Mouse (Mus musculus) gastrocnemius, postnatal 14 days (tissue): ENCODE data around the gene Gkap1. TPM values are rescaled to one million over a fixed set of nuclear protein-coding genes. Genes with fewer than 3 reads are reported as not detected.

Experiments used
- DNase-seq: peaks from one replicate; pipeline ENCODE4 v3.0.0; 2021; ENCODE audit warnings: mixed read lengths
- intact Hi-C: fragments of 180-260 bp; cut with DNase I; formaldehyde crosslinking; loops from one replicate; pipeline ENCODE4 v1.15.1; 2025; ENCODE audit warnings: low total_unique reads
- total RNA-seq, 2 experiments: library from RNA; stranded (reverse); gene quantifications; 2 replicates each; pipeline ENCODE4 v1.2.3; 2021

The Gkap1 gene
- total RNA-seq, 2 experiments from 2014 or later: 15.8 to 17.4 TPM

DNA sequence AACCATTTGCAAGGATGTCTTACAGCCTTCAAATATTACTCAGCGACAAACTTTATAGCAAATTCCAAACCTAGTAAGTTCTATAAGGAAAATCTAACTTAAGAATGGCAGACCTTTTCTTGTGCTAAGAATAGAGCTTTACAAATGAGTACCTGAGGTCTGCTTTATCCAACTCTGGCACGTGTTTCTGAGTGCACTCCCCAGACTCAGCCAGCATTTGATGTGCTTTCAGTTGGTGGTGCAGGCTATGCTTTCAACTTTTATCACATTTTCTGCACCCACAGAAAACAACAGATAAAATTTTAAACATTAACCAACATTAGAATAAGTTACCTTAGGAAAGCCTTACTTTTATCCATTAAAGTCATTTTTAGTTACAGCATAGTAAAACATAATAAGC, 63.0 kb downstream of the Gkap1 start:
- DNase-seq: no peak
- intact Hi-C loops: no loop called here

DNA sequence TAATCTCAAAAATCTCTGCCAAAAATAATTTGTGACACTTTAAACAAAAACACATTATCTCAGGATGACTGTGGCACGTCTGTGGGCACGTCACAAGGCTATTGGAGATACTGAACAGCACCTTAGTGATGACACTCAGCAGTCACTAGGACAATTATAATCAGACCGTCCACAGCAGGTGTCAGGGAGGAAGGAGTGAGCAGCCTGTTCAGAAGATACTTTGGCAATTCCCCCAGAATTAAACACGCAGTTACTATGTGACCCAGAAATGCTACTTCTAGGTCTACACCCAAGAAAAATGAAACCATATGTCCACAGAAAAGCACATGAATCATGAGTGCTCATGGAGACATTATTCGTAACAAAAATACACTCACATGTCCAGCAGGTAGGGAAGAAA, 65.1 kb downstream of the Gkap1 start:
- intact Hi-C loops: no loop called here
- DNase-seq: no peak

DNA sequence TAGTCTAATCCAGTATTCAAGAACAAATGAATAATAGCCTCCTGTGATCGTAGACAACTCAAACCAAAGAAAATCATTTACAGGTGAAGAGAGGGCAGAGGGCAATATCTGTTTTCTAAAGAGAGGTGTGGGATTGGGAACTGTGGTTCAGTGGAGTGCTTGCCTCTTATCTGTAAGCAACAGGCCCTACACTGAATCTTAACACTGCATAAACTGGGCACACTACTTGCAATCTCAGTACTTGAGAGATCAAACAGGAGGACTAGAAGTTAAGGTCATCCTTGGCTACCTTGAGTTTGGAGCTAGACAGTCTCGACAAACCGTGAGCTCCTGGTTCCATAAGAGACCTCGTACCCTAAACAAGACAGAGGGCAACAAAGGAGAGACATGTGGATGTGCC, 69.4 kb downstream of the Gkap1 start:
- intact Hi-C loops: no loop called here

DNA sequence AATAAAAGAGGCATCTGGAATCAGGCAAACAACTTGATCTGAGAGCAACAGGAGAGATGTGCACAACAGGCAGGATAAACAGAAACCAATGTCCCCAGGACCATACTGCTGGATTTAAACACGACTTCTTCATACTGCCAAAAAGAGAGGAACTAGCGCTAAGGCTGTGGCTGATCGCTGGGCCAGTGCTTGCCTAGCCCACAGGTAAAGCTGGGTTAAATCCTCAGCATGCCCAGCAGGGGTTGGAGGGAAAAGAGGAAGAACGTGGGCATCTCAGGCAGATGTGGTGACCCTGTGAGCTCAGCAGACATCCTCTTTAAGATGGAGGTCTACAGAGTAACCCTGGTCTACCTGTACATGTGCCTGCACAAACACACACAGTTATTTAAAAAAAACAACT, 70.5 kb downstream of the Gkap1 start:
- intact Hi-C loops: no loop called here
- no peak for DNase-seq

More for the DNA sequence above, 69.4 kb downstream of the Gkap1 start:
- DNase-seq: no peak

DNA sequence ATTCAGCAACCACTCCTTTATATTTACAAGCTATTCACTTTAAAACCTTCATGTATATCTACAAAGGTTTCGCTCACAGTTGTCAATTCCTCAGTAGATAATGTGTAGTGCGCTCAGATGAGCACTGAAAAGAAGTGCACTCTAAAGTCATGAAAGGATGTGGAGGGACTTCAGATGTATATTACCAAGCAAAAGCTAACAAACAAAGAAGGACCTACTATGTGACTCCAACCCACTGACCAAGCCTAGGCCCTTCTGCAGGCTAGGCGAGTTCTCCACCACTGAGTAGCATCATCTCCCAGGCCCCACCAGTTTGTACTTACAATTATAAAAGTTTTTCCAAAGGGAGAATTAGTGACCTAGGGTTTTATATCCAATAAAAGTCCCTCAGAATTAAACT, 71.3 kb downstream of the Gkap1 start:
- DNase-seq: no peak
- intact Hi-C loops: no loop called here

DNA sequence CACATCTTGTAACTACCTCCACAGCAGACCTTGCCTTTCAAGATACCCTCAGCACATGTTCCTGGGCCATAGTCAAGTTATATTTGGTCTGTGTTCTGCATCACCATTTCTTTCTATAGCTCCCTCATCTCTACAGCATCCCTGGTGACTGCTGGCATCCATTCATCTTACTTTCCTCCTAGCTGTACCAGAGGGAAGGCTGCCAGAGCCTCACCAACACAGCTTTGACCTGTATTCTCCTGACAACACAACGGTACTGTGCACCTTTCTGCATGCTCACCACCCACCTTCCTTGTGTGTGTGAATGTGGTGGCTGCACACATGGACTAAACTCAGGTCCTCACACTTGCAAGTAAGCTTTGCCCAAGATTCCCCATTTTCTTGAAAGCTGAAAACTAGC, 72.6 kb downstream of the Gkap1 start:
- no peak for DNase-seq
- intact Hi-C loops: no loop called here

DNA sequence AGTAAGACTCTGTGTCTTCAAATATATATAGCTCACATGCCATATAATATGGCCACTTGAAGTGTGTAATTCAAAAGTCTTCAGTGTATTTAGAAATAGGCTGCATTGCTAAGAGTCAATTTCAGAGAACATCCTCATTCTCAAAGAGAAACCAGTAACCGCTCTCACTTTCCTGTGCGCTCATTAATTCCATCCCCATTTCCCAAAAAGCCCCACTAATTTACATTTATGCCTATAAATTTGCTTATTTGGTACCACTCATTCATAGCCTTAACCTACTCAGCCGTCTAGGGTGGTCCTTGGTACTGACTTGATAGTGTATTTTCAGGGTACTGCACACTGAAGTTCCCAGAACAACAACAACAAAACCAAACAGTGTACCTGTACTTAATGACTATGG, 73.6 kb downstream of the Gkap1 start:
- DNase-seq: no peak
- intact Hi-C loops: no loop called here

DNA sequence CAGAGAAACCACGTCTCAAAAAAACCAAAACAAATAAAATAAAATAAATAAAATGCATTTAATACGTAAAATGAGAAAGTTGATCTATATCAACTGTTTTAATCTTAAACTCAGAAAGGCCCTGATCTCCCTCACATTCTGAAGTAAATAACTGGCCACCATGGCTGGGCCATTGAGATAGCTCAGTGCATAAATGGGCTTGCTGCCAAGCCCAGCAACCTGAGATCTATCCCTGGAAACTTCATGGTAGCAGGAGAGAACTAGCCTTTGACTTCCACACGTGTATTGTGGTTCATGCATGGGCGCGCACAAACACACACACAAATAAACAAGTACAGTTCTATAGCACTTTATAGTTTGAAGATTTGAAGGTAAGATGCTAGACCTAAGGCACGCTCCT, 74.2 kb downstream of the Gkap1 start:
- intact Hi-C loops: no loop called here
- no peak for DNase-seq

DNA sequence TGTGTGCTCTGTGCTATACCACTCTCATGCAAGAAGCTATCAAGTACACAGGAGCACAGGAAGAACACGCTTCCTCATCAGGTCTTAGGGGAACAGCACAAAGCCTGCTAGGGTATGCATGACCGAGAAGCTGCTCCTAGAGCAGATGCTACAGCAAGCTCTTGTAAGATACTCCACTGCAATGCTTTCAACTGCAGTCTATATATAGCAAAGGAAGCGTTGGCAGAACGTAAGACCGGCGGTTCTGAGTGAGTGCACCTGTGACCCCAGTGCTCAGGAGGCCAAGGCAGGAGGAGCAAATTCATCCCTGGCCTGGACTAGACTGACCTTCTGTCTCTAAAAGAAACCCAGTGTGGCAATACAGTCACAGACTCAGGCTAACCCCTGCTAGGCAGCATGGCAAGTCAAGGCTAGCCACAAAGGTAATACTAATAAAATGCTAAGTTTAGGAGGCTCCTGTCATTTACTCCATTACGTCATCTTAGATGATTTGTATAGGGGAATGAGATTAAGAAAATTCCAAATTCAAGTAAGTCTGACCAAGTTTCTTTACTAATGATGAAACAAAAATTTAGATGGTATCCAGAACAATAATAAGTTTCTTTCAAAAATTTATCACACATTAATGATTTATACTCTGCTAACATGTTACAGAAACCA, 77.4 kb downstream of the Gkap1 start:
- DNase-seq: no peak
- intact Hi-C loops: no loop called here

DNA sequence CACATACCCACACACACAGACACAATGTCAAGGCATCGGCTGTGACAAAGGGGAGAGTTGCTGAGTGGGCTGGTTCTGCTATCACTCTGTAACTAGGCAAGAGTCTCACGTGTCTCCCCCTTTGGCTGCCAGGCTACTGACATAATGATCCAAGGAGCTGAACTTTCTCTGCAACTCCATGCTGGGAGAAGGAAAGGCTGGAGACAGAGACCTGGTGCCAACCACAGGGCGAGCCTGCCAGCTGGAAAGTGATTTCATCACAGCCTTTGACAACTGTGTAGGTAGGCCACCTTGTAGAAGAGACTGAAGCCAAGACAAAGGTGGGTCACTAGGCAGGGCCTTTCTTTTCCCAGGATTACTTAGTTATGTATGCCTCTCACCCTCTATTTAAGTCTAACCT, 78.3 kb downstream of the Gkap1 start:
- intact Hi-C loops: no loop called here

DNA sequence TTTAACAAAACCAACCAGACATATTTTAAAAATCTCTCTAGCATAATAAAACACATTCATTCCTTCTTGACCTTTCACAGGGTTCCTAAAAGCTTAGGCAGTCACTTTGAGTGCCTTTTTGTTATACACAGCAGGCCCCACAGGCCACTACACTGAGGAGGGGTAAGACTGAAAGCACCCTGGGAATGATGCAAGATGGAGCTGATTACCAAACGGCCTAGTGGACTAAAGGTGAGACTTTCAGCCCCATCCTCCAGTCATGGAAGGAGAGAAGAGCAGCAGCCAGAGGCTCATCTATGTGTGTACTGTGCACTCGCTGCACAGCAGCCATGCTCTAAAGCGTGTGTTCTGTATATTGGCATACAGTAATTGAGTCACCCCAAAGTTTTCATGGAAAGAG, 80.6 kb downstream of the Gkap1 start:
- intact Hi-C loops: no loop called here
- no peak for DNase-seq

More for the DNA sequence above, 78.3 kb downstream of the Gkap1 start:
- DNase-seq: no peak

DNA sequence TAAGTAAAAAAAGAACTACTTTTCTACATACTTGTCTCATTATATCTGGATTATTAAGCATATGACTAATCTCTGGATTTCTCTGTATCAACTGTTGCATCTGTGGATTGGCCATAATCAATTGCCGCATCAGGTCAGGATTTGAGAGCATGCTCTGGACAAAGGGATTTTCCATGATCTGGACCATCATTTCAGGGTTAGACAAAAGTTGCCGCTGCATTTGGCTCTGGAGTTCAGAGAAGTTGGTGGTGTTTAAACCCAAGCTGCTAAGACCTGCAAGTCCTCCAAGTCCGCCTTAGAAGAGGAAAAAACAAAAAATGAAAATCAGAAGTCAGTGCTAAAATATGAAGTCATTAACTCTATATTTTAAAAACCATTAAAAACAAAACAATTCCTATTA, 82.3 kb downstream of the Gkap1 start:
- DNase-seq: no peak
- intact Hi-C loops: no loop called here

DNA sequence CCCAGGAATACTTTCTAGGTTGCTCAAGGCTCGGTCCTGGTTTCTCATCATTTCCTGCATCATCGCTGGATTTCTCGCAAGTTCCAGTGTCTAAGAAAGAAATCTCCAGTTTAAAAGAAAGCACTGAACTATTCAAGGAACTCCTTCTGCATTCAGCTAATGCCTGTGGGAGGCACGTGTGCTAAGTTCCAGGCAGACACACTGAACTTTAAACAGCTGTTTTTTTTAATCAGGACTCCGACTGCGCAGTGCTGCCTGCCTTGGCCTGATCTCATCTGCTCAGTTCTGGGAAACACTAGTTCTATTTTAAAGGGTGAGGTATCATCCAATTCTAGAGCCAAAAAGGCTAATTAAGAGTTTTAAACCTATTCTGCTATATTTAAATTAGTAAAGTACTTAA, 83.4 kb downstream of the Gkap1 start:
- DNase-seq: no peak
- intact Hi-C loops: no loop called here

DNA sequence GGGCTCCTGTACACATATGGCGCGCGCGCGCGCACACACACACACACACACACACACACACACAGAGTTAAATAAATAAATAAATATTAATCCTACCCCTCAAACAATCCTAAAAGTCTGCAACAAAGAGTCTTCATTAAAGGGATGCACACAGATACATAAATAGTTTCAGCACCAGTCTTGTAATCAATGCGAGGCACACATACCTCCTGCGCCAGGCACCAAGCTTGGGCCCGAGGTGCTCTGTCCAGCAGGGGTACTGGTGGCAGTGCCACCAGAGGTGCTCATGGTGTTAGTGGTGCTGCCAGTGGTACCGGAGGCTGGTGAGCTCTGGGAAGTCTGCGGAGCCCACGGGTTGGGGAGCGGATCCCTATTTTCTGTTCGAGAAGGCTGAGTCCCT, 84.0 kb downstream of the Gkap1 start:
- no peak for DNase-seq
- intact Hi-C loops: no loop called here

DNA sequence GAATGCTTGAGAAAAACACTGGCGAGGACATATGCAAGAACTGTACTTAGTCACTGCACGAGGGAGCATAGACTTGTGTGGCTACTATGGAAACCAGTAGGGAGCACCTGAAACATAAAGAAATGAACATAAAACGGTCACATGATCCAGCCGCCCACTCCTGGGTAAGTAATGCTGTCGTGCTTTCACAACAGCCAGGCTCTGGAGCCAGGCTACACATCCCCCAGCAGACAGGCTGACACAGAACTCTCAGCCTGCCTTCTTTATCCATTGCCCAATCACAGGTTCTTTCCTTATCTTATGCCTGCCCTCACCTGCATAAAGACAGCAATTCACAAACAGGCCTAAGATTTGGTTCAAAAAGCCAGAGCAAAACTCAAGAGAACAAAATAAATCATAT, 86.0 kb downstream of the Gkap1 start:
- intact Hi-C loops: loop anchor here (5.0 kb wide), 1 partner anchor 43 kb away; no protein-coding TSS in a partner anchor
- DNase-seq: no peak

DNA sequence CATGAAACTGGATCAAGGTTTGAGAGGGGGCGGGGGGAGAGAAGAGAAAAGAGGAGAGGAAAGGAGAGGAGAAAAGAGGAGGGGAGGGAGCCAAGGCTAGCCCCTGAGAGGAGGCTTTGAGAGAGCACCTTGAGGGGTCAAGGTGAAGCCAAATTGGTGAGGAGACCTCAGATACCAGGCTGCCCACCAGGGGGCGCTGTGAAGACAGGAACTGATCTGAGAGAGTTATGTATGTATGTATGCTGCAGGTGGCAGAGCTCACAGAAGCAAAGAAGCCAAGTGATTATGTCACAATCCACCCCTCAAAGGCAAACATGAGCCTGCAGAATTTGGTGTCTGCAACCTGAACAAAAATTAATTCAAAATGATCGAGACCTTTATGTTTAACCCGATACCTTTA, 87.1 kb downstream of the Gkap1 start:
- peak; percentile 84 for DNase-seq
- intact Hi-C loops: loop anchor here (5.0 kb wide), 1 partner anchor 44 kb away; no protein-coding TSS in a partner anchor

DNA sequence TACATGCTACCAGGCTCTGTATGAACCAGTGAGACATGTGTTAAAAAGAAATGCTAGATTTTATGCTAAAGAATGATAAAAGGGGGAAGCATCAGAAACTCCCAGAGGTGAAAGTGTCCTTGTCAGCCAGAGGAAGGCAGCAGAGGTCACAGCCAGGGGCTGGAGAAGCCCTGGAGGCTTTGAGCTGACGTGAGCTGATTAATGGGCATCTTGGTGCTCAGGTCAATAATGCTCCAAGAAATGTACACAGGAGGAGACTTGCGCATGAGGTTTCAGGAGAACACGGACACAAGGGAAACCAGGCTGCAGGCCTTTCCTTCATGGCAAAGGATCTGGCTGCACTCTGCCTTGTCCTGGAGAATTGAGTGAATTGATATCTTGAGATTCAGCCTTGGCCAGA, 87.7 kb downstream of the Gkap1 start:
- no peak for DNase-seq
- intact Hi-C loops: loop anchor here (5.0 kb wide), 1 partner anchor 45 kb away; no protein-coding TSS in a partner anchor

DNA sequence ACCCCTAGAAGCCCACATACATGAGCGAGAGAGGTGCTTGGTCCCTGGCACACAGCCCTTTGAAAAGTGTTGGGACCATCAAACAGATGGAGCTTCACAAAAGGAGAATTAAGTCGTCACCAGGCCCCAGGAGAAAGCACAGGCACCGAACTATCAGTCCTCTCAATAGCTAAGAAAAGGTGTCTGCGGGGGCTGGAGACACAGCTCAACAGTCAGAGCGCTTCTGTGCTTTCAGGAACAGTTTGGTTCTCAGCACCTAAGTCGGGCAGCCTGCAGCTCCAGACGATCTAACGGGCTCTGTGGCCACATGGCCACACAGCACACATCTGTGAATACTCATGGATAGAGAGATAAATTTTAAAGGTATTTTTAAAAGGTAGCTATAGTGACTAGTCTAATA, 89.2 kb downstream of the Gkap1 start:
- intact Hi-C loops: loop anchor here (5.0 kb wide), 1 partner anchor 46 kb away; no protein-coding TSS in a partner anchor
- DNase-seq: no peak

DNA sequence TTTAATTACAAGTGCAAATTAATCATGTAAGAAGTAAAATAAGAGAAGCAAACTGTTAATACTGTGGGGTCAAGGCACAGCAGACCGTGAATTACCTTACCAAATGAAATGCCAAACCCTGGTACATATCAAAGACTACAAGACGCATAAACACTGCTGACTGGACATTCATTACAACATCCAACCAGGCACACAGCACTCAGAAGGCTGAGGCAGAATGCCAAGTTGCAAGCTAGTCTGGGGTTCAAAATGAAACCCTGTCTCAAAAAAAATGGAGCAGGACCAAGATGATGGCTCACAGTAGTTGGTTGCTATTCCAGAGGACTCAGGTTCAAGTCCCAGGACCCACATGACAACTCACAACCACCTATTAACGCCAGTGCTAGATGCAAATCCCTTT, 91.4 kb downstream of the Gkap1 start:
- intact Hi-C loops: no loop called here
- no peak for DNase-seq
